Mouse (Mus musculus) thymus, postnatal 36 days (tissue): ENCODE measurements around the gene Asb11.

Source experiments
- DNase-seq, 2 experiments: peaks; one replicate each; pipeline ENCODE4 v3.0.0; 2022; ENCODE audit warnings: mixed read lengths in 2 of 2

Asb11 gene

GRCm38 (mm10) chrX:164436709-164437108 is at the start of gene Asb11:
Gene Asb11 (plus strand): TSS chrX:164436994.
- DNase-seq: no peak

GRCm38 (mm10) chrX:164394091-164394490 is 42.7 kb upstream of the Asb11 start:
- DNase-seq: no peak

- no peak for DNase-seq
Measured at GRCm38 (mm10) chrX:164398456-164398855, 38.3 kb upstream of the Asb11 start.

GRCm38 (mm10) chrX:164405080-164405649 is 31.6 kb upstream of the Asb11 start:
- DNase-seq: no peak

- DNase-seq: peak; percentile 23 to 46
Measured at GRCm38 (mm10) chrX:164406133-164407022, 30.4 kb upstream of the Asb11 start.

GRCm38 (mm10) chrX:164408301-164408927 is 28.4 kb upstream of the Asb11 start:
- DNase-seq: no peak

- no peak for DNase-seq
Measured at GRCm38 (mm10) chrX:164410562-164410961, 26.2 kb upstream of the Asb11 start.

GRCm38 (mm10) chrX:164416803-164417202 is 20.0 kb upstream of the Asb11 start:
- DNase-seq: no peak

GRCm38 (mm10) chrX:164418008-164418407 is 18.8 kb upstream of the Asb11 start:
- DNase-seq: no peak

GRCm38 (mm10) chrX:164419471-164419939 is 17.3 kb upstream of the Asb11 start, which contains the start of gene Piga:
Gene Piga (plus strand): TSS chrX:164419787.
- DNase-seq: peak; percentile 86 to 90

GRCm38 (mm10) chrX:164419955-164420354 is 16.8 kb upstream of the Asb11 start:
- no peak for DNase-seq

- DNase-seq: no peak
Measured at GRCm38 (mm10) chrX:164420518-164420917, 16.3 kb upstream of the Asb11 start.

- DNase-seq: no peak
Measured at GRCm38 (mm10) chrX:164424821-164425220, 12.0 kb upstream of the Asb11 start.

GRCm38 (mm10) chrX:164427295-164427694 is 9.5 kb upstream of the Asb11 start:
- no peak for DNase-seq

GRCm38 (mm10) chrX:164428224-164428623 is 8.6 kb upstream of the Asb11 start:
- DNase-seq: no peak

GRCm38 (mm10) chrX:164430621-164431020 is 6.2 kb upstream of the Asb11 start:
- no peak for DNase-seq

- no peak for DNase-seq
Measured at GRCm38 (mm10) chrX:164431133-164431532, 5.7 kb upstream of the Asb11 start.

GRCm38 (mm10) chrX:164431541-164431940 is 5.3 kb upstream of the Asb11 start:
- DNase-seq: no peak

- no peak for DNase-seq
Measured at GRCm38 (mm10) chrX:164432682-164433081, 4.1 kb upstream of the Asb11 start.

- DNase-seq: no peak
Measured at GRCm38 (mm10) chrX:164439462-164439861, 2.7 kb downstream of the Asb11 start.

- DNase-seq: no peak
Measured at GRCm38 (mm10) chrX:164440140-164440539, 3.3 kb downstream of the Asb11 start.

GRCm38 (mm10) chrX:164440703-164441102 is 3.9 kb downstream of the Asb11 start:
- no peak for DNase-seq

- no peak for DNase-seq
Measured at GRCm38 (mm10) chrX:164441306-164441705, 4.5 kb downstream of the Asb11 start.

- no peak for DNase-seq
Measured at GRCm38 (mm10) chrX:164445601-164446000, 8.8 kb downstream of the Asb11 start.
